Mouse (Mus musculus) cerebellum, adult 2 months (tissue): Measurements from ENCODE around the gene Med13l. TPM values are rescaled to one million over a fixed set of nuclear protein-coding genes. Genes with fewer than 3 reads are reported as not detected.

Experiments used
- DNase-seq, 2 experiments: peaks; one replicate each; pipeline ENCODE4 v3.0.0; 2021
- H3K27ac ChIP-seq: fragments of 200-500 bp; 2 replicates; pipeline ENCODE4 v1.5.1; 2012; ENCODE audit warnings: low read length, control low read depth, inconsistent platforms; ENCODE audit not compliant: insufficient read depth
- H3K27me3 ChIP-seq: fragments of 200-500 bp; 2 replicates; pipeline ENCODE4 v1.6.1; 2012; ENCODE audit warnings: inconsistent platforms, mild to moderate bottlenecking, low read length, moderate library complexity; ENCODE audit not compliant: control insufficient read depth, insufficient read depth
- H3K4me1 ChIP-seq: fragments of 200-500 bp; 2 replicates; pipeline ENCODE4 v1.6.1; 2011; ENCODE audit warnings: low read length; ENCODE audit not compliant: control insufficient read depth, insufficient read depth
- H3K4me3 ChIP-seq: fragments of 200-500 bp; replicated peaks from 2 replicates; pipeline ENCODE3; 2011; ENCODE audit warnings: mild to moderate bottlenecking, low read depth, low read length, control low read depth; ENCODE audit not compliant: insufficient read depth
- CTCF ChIP-seq: fragments of 200-500 bp; IDR thresholded peaks from 2 replicates; pipeline ENCODE4 v1.5.1; 2011; ENCODE audit warnings: low read depth, mild to moderate bottlenecking, control low read depth, low read length, moderate library complexity, borderline replicate concordance; ENCODE audit not compliant: insufficient read depth
- POLR2A ChIP-seq: fragments of 200-500 bp; IDR thresholded peaks from 2 replicates; pipeline ENCODE4 v1.6.1; 2011; ENCODE audit warnings: low read length, control low read depth, borderline replicate concordance; ENCODE audit not compliant: insufficient read depth
- WGBS: fragments of 180-500 bp; shearing (Covaris S2); methylation state at CpG from one replicate; pipeline ENCODE4 v1.1.7; 2018; 5-methylcytosine and 5-hydroxymethylcytosine counted together
- polyA plus RNA-seq: library from polyadenylated mRNA; depleted of rRNA; stranded (reverse); fragments of >200 nt; gene quantifications from 2 replicates; pipeline ENCODE4 v1.2.3, GENCODE M21; 2012

Gene Med13l
- polyA plus RNA-seq, 1 experiment, result 22.7 TPM

DNA sequence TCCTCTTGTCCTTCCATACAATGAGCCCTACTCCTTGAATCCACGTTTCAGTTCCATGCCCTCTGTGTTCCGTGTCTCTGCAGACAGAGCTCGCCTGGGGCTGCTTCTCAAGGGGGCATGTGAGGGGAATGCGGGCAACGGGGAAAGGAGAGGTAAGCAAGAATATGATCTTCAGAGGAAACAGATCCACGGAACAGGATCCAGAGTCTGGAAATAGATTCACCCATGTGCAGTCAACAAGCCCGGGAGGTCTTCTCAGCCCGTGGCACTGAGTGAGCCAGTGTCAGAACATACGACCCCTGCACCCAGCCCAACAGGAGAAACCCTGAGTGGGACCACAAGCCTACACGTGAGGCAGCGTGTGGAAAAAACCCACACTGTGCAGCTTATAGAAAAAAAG, 228.7 kb downstream of the Med13l start:
- WGBS, result 86% methylated on average over 11 of the region's 11 CpGs
- no peak for DNase-seq
- Histone ChIP-seq H3K27me3 (no peaks in the 10 kb centered on the region), H3K4me1 (no peaks in the 10 kb centered on the region), H3K27ac (no peak overlapping the region), H3K4me3 (no peak overlapping the region)
- no peak for TF ChIP-seq POLR2A
- TF ChIP-seq CTCF, result no peak

DNA sequence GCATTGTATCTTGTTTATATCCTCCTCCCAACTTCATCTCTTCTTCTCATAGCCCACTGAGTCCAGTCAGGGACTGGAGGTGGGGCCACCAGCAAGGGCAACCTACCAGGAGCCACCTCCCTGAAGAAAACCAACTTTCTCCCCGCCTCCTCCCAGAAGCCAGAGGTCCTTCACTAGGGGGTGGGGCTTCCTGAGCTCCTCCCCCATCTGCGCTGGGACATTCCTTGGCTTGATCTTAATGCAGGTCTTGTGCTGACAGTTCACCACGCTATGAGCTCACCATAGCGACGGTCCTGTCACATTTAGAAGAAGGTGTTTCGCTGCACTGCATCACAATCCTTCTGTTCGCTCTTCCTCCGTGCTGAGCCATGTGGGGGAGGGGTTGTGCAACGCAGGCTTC, 229.3 kb downstream of the Med13l start:
- DNase-seq, result no peak
- no peaks in the 10 kb centered on the region for H3K27me3 ChIP-seq
- WGBS, result 57% methylated on average over 9 of the region's 9 CpGs
- no peak overlapping the region for H3K4me3 ChIP-seq
- TF ChIP-seq POLR2A (no peak), CTCF (no peak)
- no peak overlapping the region for H3K27ac ChIP-seq
- no peaks in the 10 kb centered on the region for H3K4me1 ChIP-seq

DNA sequence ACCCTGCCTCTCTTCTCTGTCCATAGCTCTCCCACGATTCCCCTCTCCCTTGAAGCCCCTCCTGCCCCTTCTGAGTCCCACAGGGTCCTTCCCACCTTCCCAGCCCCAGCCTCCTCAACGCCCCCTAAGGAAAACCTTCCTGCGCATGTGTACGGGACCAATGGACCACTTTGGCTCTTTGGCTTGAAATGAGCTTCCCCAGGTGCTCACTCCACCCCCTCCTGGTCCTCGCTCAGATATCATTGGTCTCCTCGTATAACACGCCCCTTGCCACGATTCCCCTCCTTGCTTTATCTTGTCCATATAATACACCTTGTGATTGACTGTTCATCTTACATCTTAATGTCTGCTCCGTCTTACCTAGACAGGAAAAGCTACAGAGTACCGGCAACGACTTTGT, 237.3 kb downstream of the Med13l start:
- Histone ChIP-seq H3K4me1 (no peaks in the 10 kb centered on the region), H3K27ac (no peak overlapping the region), H3K27me3 (no peaks in the 10 kb centered on the region), H3K4me3 (no peak overlapping the region)
- no peak for TF ChIP-seq CTCF
- no peak for TF ChIP-seq POLR2A
- DNase-seq, result no peak
- 93% methylated on average over 11 of the region's 11 CpGs for WGBS

DNA sequence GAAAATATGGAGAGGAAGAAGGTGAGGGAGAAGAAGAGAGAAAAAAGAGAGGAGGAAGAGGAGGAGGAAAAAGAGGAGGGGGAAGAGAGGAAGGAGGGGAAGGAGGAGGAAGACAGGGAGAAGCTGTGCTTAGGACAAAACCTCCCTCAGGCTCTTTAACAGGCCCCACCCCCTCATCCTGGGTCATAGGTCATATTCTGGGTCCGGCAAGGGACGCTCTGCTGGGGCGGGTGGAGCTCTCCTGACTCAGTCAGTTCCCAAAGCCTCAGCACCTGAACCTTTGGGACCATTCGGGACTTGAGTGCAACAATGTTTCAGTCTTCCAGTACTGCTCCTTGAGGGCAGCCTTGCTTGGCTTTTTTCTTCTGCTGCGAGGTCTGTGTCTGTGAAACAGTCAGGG, 241.1 kb downstream of the Med13l start:
- 53% methylated on average over 5 of the region's 5 CpGs for WGBS
- Histone ChIP-seq H3K4me3 (no peak overlapping the region), H3K27me3 (no peaks in the 10 kb centered on the region), H3K27ac (no peak overlapping the region), H3K4me1 (no peaks in the 10 kb centered on the region)
- no peak for DNase-seq
- no peak for TF ChIP-seq POLR2A
- no peak for TF ChIP-seq CTCF

DNA sequence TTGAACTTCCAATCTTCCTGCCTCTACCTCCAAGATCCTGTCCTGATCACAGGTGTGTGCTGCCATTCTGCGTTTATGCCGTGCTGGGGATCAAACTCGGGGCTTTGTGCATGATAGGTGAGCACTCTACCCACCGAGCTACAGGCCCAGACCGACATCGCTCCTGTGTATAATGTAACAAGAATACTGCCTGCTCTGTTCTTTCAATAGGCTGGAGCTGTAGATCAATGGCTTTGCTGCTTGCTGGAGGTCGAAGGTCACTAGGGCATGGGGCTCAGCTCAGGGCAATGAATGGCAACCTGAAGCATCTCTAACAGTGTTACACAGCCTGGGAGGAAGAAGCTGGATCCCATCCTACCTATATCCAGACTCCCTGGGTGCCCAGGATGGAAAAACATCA, 241.6 kb downstream of the Med13l start:
- TF ChIP-seq POLR2A (no peak), CTCF (no peak)
- DNase-seq, result no peak
- WGBS, result 74% methylated on average over 7 of the region's 7 CpGs
- H3K27me3 ChIP-seq, result no peaks in the 10 kb centered on the region
- H3K4me1 ChIP-seq, result no peaks in the 10 kb centered on the region
- H3K27ac ChIP-seq, result no peak overlapping the region
- no peak overlapping the region for H3K4me3 ChIP-seq

DNA sequence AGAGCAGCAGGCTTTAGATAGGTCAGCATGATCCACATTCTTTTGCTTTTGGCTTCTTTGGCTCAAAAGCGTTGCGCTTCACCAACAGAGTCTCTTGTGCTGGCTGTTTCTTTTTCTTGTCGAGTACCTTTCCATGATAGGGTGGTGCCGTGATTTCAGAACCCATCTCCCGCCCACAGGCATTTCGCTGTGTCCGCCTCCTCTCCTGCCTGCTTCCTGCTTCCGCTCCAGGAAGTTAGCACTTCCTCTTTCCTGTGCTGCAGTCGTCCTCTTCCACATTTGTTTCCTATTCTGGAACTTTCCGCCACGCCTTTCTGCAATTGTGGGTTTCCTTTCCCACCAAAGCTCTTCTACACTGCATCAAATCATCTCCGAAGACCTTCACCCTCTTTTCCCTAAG, 248.5 kb downstream of the Med13l start:
- no peak for DNase-seq
- Histone ChIP-seq H3K4me1 (no peaks in the 10 kb centered on the region), H3K27ac (no peak overlapping the region), H3K4me3 (no peak overlapping the region), H3K27me3 (no peaks in the 10 kb centered on the region)
- WGBS, result 84% methylated on average over 12 of the region's 12 CpGs
- no peak for TF ChIP-seq POLR2A
- TF ChIP-seq CTCF, result no peak

DNA sequence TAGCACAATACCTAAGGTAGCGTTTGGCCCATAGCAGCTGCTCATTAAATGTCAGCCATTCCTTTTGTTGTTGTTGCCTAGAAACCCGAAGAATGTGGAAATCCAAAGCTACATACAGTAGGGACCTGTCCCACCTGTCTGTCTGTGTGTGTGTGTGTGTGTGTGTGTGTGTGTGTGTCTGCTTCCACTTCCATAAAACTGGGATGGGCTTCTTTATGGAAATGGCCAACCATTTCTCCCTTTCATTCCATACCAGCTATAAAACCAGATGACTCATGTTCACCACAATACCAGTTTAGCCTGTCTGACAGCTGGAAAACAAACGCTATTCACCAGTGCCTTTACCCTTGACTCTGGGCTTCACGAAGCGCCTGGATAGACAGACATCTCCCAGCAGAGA, 249.1 kb downstream of the Med13l start:
- H3K4me1 ChIP-seq, result no peaks in the 10 kb centered on the region
- no peaks in the 10 kb centered on the region for H3K27me3 ChIP-seq
- no peak overlapping the region for H3K27ac ChIP-seq
- TF ChIP-seq CTCF, result no peak
- TF ChIP-seq POLR2A, result no peak
- DNase-seq, result no peak
- WGBS, result 82% methylated on average over 5 of the region's 5 CpGs
- H3K4me3 ChIP-seq, result no peak overlapping the region

DNA sequence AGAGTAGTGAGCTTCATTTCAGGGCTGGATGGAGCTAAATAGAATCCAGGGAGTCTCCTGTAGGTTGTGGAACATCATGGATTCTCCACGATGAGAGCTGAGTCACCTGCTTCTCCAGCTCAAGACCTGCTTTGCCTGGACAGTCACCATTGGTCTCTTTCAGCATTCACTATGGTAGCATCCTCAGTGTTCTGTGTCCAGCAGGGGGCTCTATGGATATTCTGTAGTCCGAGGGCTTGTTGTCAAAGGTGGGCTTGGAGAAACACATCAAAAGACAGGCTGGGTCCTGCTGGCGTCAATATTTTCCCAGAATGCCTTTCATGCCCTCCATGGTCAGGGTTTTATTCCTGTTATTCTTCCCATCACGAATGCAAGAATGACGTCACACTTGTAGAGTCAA, 251.2 kb downstream of the Med13l start:
- 42% methylated on average over 5 of the region's 5 CpGs for WGBS
- TF ChIP-seq POLR2A (no peak), CTCF (no peak)
- no peak for DNase-seq
- no peaks in the 10 kb centered on the region for H3K27me3 ChIP-seq
- no peak overlapping the region for H3K27ac ChIP-seq
- no peak overlapping the region for H3K4me3 ChIP-seq
- no peaks in the 10 kb centered on the region for H3K4me1 ChIP-seq

DNA sequence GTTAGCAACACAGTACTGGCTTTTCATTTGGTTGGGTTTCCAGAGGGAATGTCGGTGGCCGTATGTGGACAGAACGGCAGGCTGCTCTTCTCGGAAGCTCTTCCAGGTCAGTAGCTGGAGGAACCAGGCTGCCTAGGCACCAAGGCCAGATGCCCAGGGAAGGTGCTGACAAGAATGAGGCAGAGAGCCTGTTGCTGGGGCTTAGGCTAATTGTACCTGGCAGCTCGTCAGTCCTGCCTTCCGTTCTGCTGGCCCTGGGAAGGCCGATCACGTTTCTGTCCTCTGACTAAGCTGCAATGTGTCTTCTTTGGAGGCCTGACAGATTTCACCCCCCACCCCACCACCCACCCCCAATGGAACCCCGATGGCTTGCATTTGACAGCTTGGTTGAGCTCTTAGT, 251.9 kb downstream of the Med13l start:
- 28% methylated on average over 9 of the region's 9 CpGs for WGBS
- no peaks in the 10 kb centered on the region for H3K4me1 ChIP-seq
- TF ChIP-seq POLR2A (no peak), CTCF (no peak)
- H3K27ac ChIP-seq, result no peak overlapping the region
- H3K4me3 ChIP-seq, result no peak overlapping the region
- no peak for DNase-seq
- H3K27me3 ChIP-seq, result no peaks in the 10 kb centered on the region

DNA sequence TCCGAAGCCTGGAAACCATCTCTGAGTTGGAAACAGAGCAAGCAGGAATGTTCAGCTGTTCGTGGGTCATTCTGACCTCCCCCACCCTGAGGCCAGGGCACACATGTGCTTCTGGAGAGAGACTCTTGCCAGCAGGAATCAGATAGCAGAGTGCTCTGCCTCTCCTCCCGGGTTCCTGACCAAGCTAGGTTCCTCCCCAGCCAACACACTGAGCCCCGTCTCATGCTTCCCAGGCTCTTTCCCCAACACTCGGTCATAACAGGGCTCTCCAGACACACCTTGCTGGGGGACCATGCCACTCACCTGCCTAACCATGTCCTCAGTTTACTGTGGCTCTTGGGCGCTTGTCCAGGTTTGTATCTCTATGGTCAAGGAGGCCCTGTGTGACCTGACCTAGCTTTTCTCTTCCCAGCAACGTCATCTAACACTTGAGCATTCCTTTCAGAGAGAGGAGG, 252.5 kb downstream of the Med13l start:
- Histone ChIP-seq H3K27me3 (no peaks in the 10 kb centered on the region), H3K4me1 (no peaks in the 10 kb centered on the region), H3K27ac (no peak overlapping the region), H3K4me3 (no peak overlapping the region)
- DNase-seq, result no peak
- 65% methylated on average over 7 of the region's 7 CpGs for WGBS
- TF ChIP-seq POLR2A, result no peak
- TF ChIP-seq CTCF, result no peak
